Mouse (Mus musculus) A20 (cell line): ENCODE results near the gene Aamdc.

Experiments
- DNase-seq: peaks from one replicate; pipeline ENCODE4 v3.0.0-alpha.2; 2011; ENCODE audit warnings: low read depth, low spot score

The Aamdc gene

GRCm38 (mm10) chr7:97514786-97515185 lies 64.5 kb downstream of the Aamdc start:
- DNase-seq, result no peak

- no peak for DNase-seq
Observed at GRCm38 (mm10) chr7:97500555-97501209, 78.6 kb downstream of the Aamdc start.
